Mouse (Mus musculus): ENCODE measurements at regions not wholly inside any gene's neighbourhood (a gene's known extent, or its start where the extent isn't known, plus 50 kb on each side); places are given as distances from the start of the nearest gene placed in this dataset.
"Not testable (repeated sequence)": the region's sequence is repeated elsewhere in the genome, so short reads cannot be mapped to it uniquely, and the experiment has no call there.

GRCm38 (mm10) chr15:91916946-91917345, 78.9 kb downstream of the Smgc start:
- no peak for ATAC-seq (ENCODE audit: insufficient number of reproducible peaks, insufficient read depth, low FRiP score, low TSS enrichment, low read depth)
- WGBS = 62% methylated on average over 3 of the region's 3 CpGs
- no peaks in the 10 kb centered on the region for H3K9me3 ChIP-seq
- H3K4me1 ChIP-seq = no peaks in the 10 kb centered on the region
- H3K4me2 ChIP-seq = no peak overlapping the region
- no peak overlapping the region for H3K9ac ChIP-seq
- H3K27ac ChIP-seq = no peak overlapping the region
- H3K4me3 ChIP-seq = no peak overlapping the region
- H3K36me3 ChIP-seq = no peaks in the 10 kb centered on the region
- H3K27me3 ChIP-seq = no peaks in the 10 kb centered on the region

GRCm38 (mm10) chr15:91917877-91918276, 79.8 kb downstream of the Smgc start:
- Histone ChIP-seq H3K36me3 (no peaks in the 10 kb centered on the region), H3K4me2 (no peak overlapping the region), H3K27me3 (no peaks in the 10 kb centered on the region), H3K4me1 (no peaks in the 10 kb centered on the region), H3K4me3 (no peak overlapping the region), H3K27ac (no peak overlapping the region), H3K9me3 (no peaks in the 10 kb centered on the region), H3K9ac (no peak overlapping the region)
- 54% methylated on average over 4 of the region's 4 CpGs for WGBS
- 0 out of 2 replicates have a peak, but pooled peaks have one; percentile 43 for ATAC-seq (ENCODE audit: insufficient number of reproducible peaks, insufficient read depth, low FRiP score, low TSS enrichment, low read depth)

- WGBS = 80% methylated on average over 4 of the region's 4 CpGs
- H3K27me3 ChIP-seq = no peaks in the 10 kb centered on the region
- no peak overlapping the region for H3K4me3 ChIP-seq
- no peak overlapping the region for H3K9ac ChIP-seq
- no peak overlapping the region for H3K4me2 ChIP-seq
- H3K27ac ChIP-seq = no peak overlapping the region
- ATAC-seq (ENCODE audit: insufficient number of reproducible peaks, insufficient read depth, low FRiP score, low TSS enrichment, low read depth) = no peak
- no peaks in the 10 kb centered on the region for H3K9me3 ChIP-seq
- H3K4me1 ChIP-seq = no peaks in the 10 kb centered on the region
- H3K36me3 ChIP-seq = no peaks in the 10 kb centered on the region
Measured at GRCm38 (mm10) chr15:91924542-91924941, 86.5 kb downstream of the Smgc start.

- Histone ChIP-seq H3K27me3 (no peaks in the 10 kb centered on the region), H3K4me1 (no peaks in the 10 kb centered on the region), H3K27ac (no peak overlapping the region), H3K9ac (no peak overlapping the region), H3K9me3 (no peaks in the 10 kb centered on the region), H3K36me3 (no peaks in the 10 kb centered on the region), H3K4me2 (no peak overlapping the region), H3K4me3 (no peak overlapping the region)
- 11% methylated on average over 3 of the region's 3 CpGs for WGBS
- no peak for ATAC-seq (ENCODE audit: insufficient number of reproducible peaks, insufficient read depth, low FRiP score, low TSS enrichment, low read depth)
Measured at GRCm38 (mm10) chr15:91927492-91927891, 89.4 kb downstream of the Smgc start.

- 65% methylated on average over 7 of the region's 7 CpGs for WGBS
- no peaks in the 10 kb centered on the region for H3K36me3 ChIP-seq
- H3K27me3 ChIP-seq = no peaks in the 10 kb centered on the region
- no peak overlapping the region for H3K9ac ChIP-seq
- no peaks in the 10 kb centered on the region for H3K4me1 ChIP-seq
- no peaks in the 10 kb centered on the region for H3K9me3 ChIP-seq
- no peak overlapping the region for H3K27ac ChIP-seq
- H3K4me2 ChIP-seq = no peak overlapping the region
- H3K4me3 ChIP-seq = no peak overlapping the region
- no peak for ATAC-seq (ENCODE audit: insufficient number of reproducible peaks, insufficient read depth, low FRiP score, low TSS enrichment, low read depth)
Measured at GRCm38 (mm10) chr15:91928511-91928910, 90.4 kb downstream of the Smgc start.

- no peaks in the 10 kb centered on the region for H3K27me3 ChIP-seq
- no peak overlapping the region for H3K4me3 ChIP-seq
- H3K9me3 ChIP-seq = no peaks in the 10 kb centered on the region
- no peak overlapping the region for H3K9ac ChIP-seq
- no peak for ATAC-seq (ENCODE audit: insufficient number of reproducible peaks, insufficient read depth, low FRiP score, low TSS enrichment, low read depth)
- no peaks in the 10 kb centered on the region for H3K36me3 ChIP-seq
- H3K4me2 ChIP-seq = no peak overlapping the region
- H3K4me1 ChIP-seq = no peaks in the 10 kb centered on the region
- WGBS = 75% methylated on average over 2 of the region's 2 CpGs
- H3K27ac ChIP-seq = no peak overlapping the region
Measured at GRCm38 (mm10) chr15:91957273-91957672, 93.7 kb upstream of the Cntn1 start.

GRCm38 (mm10) chr15:91965172-91965571, 85.8 kb upstream of the Cntn1 start:
- no peaks in the 10 kb centered on the region for H3K36me3 ChIP-seq
- 58% methylated on average over 10 of the region's 10 CpGs for WGBS
- H3K9ac ChIP-seq = no peak overlapping the region
- H3K4me3 ChIP-seq = no peak overlapping the region
- no peaks in the 10 kb centered on the region for H3K4me1 ChIP-seq
- no peaks in the 10 kb centered on the region for H3K9me3 ChIP-seq
- no peak overlapping the region for H3K4me2 ChIP-seq
- H3K27ac ChIP-seq = no peak overlapping the region
- H3K27me3 ChIP-seq = no peaks in the 10 kb centered on the region
- ATAC-seq (ENCODE audit: insufficient number of reproducible peaks, insufficient read depth, low FRiP score, low TSS enrichment, low read depth) = no peak

- Histone ChIP-seq H3K27ac (no peak overlapping the region), H3K36me3 (no peaks in the 10 kb centered on the region), H3K27me3 (0 out of 2 replicates have a peak, but pooled peaks cover 3% of the 10 kb centered on the region), H3K4me2 (no peak overlapping the region), H3K4me3 (no peak overlapping the region), H3K9me3 (no peaks in the 10 kb centered on the region), H3K4me1 (no peaks in the 10 kb centered on the region), H3K9ac (no peak overlapping the region)
- 24% methylated on average over 10 of the region's 10 CpGs for WGBS
- ATAC-seq (ENCODE audit: insufficient number of reproducible peaks, insufficient read depth, low FRiP score, low TSS enrichment, low read depth) = no peak
Measured at GRCm38 (mm10) chr15:91969378-91969777, 81.6 kb upstream of the Cntn1 start.

GRCm38 (mm10) chr15:91971411-91971810, 79.6 kb upstream of the Cntn1 start:
- Histone ChIP-seq H3K27ac (no peak overlapping the region), H3K27me3 (0 out of 2 replicates have a peak, but pooled peaks cover 3% of the 10 kb centered on the region), H3K4me1 (no peaks in the 10 kb centered on the region), H3K9me3 (no peaks in the 10 kb centered on the region), H3K36me3 (no peaks in the 10 kb centered on the region), H3K4me2 (no peak overlapping the region), H3K4me3 (no peak overlapping the region), H3K9ac (no peak overlapping the region)
- no peak for ATAC-seq (ENCODE audit: insufficient number of reproducible peaks, insufficient read depth, low FRiP score, low TSS enrichment, low read depth)
- WGBS = 56% methylated on average over 3 of the region's 3 CpGs

GRCm38 (mm10) chr15:91971846-91972245, 79.1 kb upstream of the Cntn1 start:
- H3K9me3 ChIP-seq = no peaks in the 10 kb centered on the region
- no peak overlapping the region for H3K4me3 ChIP-seq
- no peak for ATAC-seq (ENCODE audit: insufficient number of reproducible peaks, insufficient read depth, low FRiP score, low TSS enrichment, low read depth)
- no peak overlapping the region for H3K27ac ChIP-seq
- H3K4me1 ChIP-seq = no peaks in the 10 kb centered on the region
- 0 out of 2 replicates have a peak, but pooled peaks cover 3% of the 10 kb centered on the region for H3K27me3 ChIP-seq
- no peak overlapping the region for H3K9ac ChIP-seq
- H3K36me3 ChIP-seq = no peaks in the 10 kb centered on the region
- no peak overlapping the region for H3K4me2 ChIP-seq
- WGBS = 16% methylated on average over 5 of the region's 5 CpGs

- Histone ChIP-seq H3K27me3 (0 out of 2 replicates have a peak, but pooled peaks cover 3% of the 10 kb centered on the region), H3K36me3 (no peaks in the 10 kb centered on the region), H3K4me1 (no peaks in the 10 kb centered on the region), H3K4me3 (no peak overlapping the region), H3K4me2 (no peak overlapping the region), H3K27ac (no peak overlapping the region), H3K9ac (no peak overlapping the region), H3K9me3 (no peaks in the 10 kb centered on the region)
- 56% methylated on average over 2 of the region's 2 CpGs for whole genome bisulfite sequencing
- ATAC-seq (ENCODE audit: insufficient number of reproducible peaks, insufficient read depth, low FRiP score, low TSS enrichment, low read depth) = no peak
Measured at GRCm38 (mm10) chr15:91975606-91976005, 75.4 kb upstream of the Cntn1 start.

- 98% methylated on average over 15 of the region's 15 CpGs for WGBS
- not testable (repeated sequence) for H3K27ac ChIP-seq; H3K4me1 ChIP-seq; H3K4me2 ChIP-seq; H3K9ac ChIP-seq; ATAC-seq (ENCODE audit: insufficient number of reproducible peaks, insufficient read depth, low FRiP score, low TSS enrichment, low read depth); H3K36me3 ChIP-seq; H3K27me3 ChIP-seq; H3K4me3 ChIP-seq
- peaks cover 14% of the 10 kb centered on the region for H3K9me3 ChIP-seq
Measured at GRCm38 (mm10) chr15:91983186-91983585, 67.8 kb upstream of the Cntn1 start.

- Histone ChIP-seq H3K27ac (no peak overlapping the region), H3K4me1 (no peaks in the 10 kb centered on the region), H3K9ac (no peak overlapping the region), H3K4me3 (no peak overlapping the region), H3K4me2 (no peak overlapping the region), H3K9me3 (no peaks in the 10 kb centered on the region), H3K36me3 (no peaks in the 10 kb centered on the region), H3K27me3 (no peaks in the 10 kb centered on the region)
- WGBS = 62% methylated on average over 6 of the region's 6 CpGs
- no peak for ATAC-seq (ENCODE audit: insufficient number of reproducible peaks, insufficient read depth, low FRiP score, low TSS enrichment, low read depth)
Measured at GRCm38 (mm10) chr15:92000086-92000485, 50.9 kb upstream of the Cntn1 start.
